8 mouse cellular contexts compared by ENCODE assay signal in genomic region chr5:35674081-35674555, GRCm38 (mm10). TPM values are rescaled to one million over a fixed set of nuclear protein-coding genes. Genes with fewer than 3 reads are reported as not detected.
DNase-seq lines count a peak whose midpoint lies in the region; ATAC-seq and TF ChIP-seq lines count a peak whose summit lies in the region.

No protein-coding gene starts in this region.

- 0 out of 2 replicates have a peak overlapping the region, but pooled peaks have one; percentile 28 for H3K27ac ChIP-seq in neural tube, embryonic 13.5 days (replicated peaks)
- H3K27ac ChIP-seq in neural tube, embryonic 15.5 days (replicated peaks), result no peak overlapping the region; the same call in 1 of the 2 replicates
- H3K27ac ChIP-seq in kidney, embryonic 14.5 days (ENCODE audit: low read depth, low read length), result peak overlapping the region; percentile 37; the same call in 1 of the 2 replicates

- H3K27me3 ChIP-seq in neural tube, embryonic 13.5 days, result peaks cover 24% of the 10 kb centered on the region
- H3K27me3 ChIP-seq in neural tube, embryonic 15.5 days (replicated peaks), result peaks cover 23% of the 10 kb centered on the region
- H3K27me3 ChIP-seq in kidney, embryonic 14.5 days (ENCODE audit: control insufficient read depth, insufficient read depth, low read length), result peaks cover 11% of the 10 kb centered on the region
- peaks cover 4% of the 10 kb centered on the region for H3K27me3 ChIP-seq in myocyte (ENCODE audit: control insufficient read depth, insufficient read depth, insufficient read length)

- no peak overlapping the region for H3ac ChIP-seq in myocyte (ENCODE audit: control insufficient read depth, insufficient read length)

- H3K4me2 ChIP-seq in neural tube, embryonic 13.5 days, result no peak overlapping the region
- H3K4me2 ChIP-seq in neural tube, embryonic 15.5 days, result no peak overlapping the region
- no peak overlapping the region for H3K4me2 ChIP-seq in kidney, embryonic 14.5 days (replicated peaks; ENCODE audit: low read depth, low read length)
- H3K4me2 ChIP-seq in myocyte (ENCODE audit: low read depth), result peak overlapping the region; percentile 50

- peak; percentile 77 for DNase-seq in gastrocnemius, postnatal 25 days
- DNase-seq in thymus, postnatal 0 days (ENCODE audit: low spot score), result no peak
- no peak for DNase-seq in right cerebral cortex, adult 2 months (ENCODE audit: low spot score in 2 of 2)

- TF ChIP-seq POLR2A in myocyte (IDR thresholded peaks at IDR 0.05; ENCODE audit: insufficient read length, low read depth), result no peak

- no peak overlapping the region for H3K4me3 ChIP-seq in neural tube, embryonic 13.5 days
- no peak overlapping the region for H3K4me3 ChIP-seq in neural tube, embryonic 15.5 days (replicated peaks)
- no peak overlapping the region for H3K4me3 ChIP-seq in kidney, embryonic 14.5 days (ENCODE audit: low read length)
- no peak overlapping the region for H3K4me3 ChIP-seq in myocyte

- no peak for ATAC-seq in neural tube, embryonic 13.5 days (ENCODE audit: low read depth)
- ATAC-seq in neural tube, embryonic 15.5 days (ENCODE audit: low FRiP score), result no peak
- no peak for ATAC-seq in kidney, embryonic 14.5 days (ENCODE audit: low FRiP score, low TSS enrichment)
- no peak for ATAC-seq in cerebellum, adult (ENCODE audit: insufficient number of reproducible peaks, low FRiP score, low TSS enrichment)

- no peaks in the 10 kb centered on the region for H3K79me2 ChIP-seq in myocyte (ENCODE audit: control insufficient read depth, insufficient read depth)

- 63% methylated on average over 4 of the region's 4 CpGs for WGBS in neural tube, embryonic 13.5 days
- WGBS in neural tube, embryonic 15.5 days, result 60% methylated on average over 4 of the region's 4 CpGs
- WGBS in kidney, embryonic 14.5 days, result 40% methylated on average over 4 of the region's 4 CpGs

- H3K36me3 ChIP-seq in neural tube, embryonic 13.5 days, result no peaks in the 10 kb centered on the region
- H3K36me3 ChIP-seq in neural tube, embryonic 15.5 days, result no peaks in the 10 kb centered on the region
- no peaks in the 10 kb centered on the region for H3K36me3 ChIP-seq in kidney, embryonic 14.5 days (ENCODE audit: control insufficient read depth, insufficient read depth, low read length)
- H3K36me3 ChIP-seq in myocyte (ENCODE audit: control insufficient read depth, insufficient read depth), result no peaks in the 10 kb centered on the region

- peaks cover 44% of the 10 kb centered on the region for H3K4me1 ChIP-seq in neural tube, embryonic 13.5 days (replicated peaks)
- peaks cover 46% of the 10 kb centered on the region for H3K4me1 ChIP-seq in neural tube, embryonic 15.5 days
- H3K4me1 ChIP-seq in kidney, embryonic 14.5 days (ENCODE audit: control insufficient read depth, insufficient read depth, low read length), result peaks cover 44% of the 10 kb centered on the region

- no peaks in the 10 kb centered on the region for H3K9me3 ChIP-seq in neural tube, embryonic 13.5 days
- H3K9me3 ChIP-seq in neural tube, embryonic 15.5 days (replicated peaks), result no peaks in the 10 kb centered on the region
- H3K9me3 ChIP-seq in kidney, embryonic 14.5 days (ENCODE audit: control insufficient read depth, low read length), result no peaks in the 10 kb centered on the region

- H3K9ac ChIP-seq in neural tube, embryonic 13.5 days, result no peak overlapping the region
- H3K9ac ChIP-seq in neural tube, embryonic 15.5 days (replicated peaks), result no peak overlapping the region
- 0 out of 2 replicates have a peak overlapping the region, but pooled peaks have one; percentile 2 for H3K9ac ChIP-seq in kidney, embryonic 14.5 days (ENCODE audit: low read depth, low read length)

TF ChIP-seq in myocyte, 11 proteins besides CTCF, POLR2A, EP300 and RAD21:
- TF ChIP-seq USF1 (IDR thresholded peaks at IDR 0.05; ENCODE audit: low read depth), result peak; percentile 1
- TF ChIP-seq POLR2AphosphoS2 (IDR thresholded peaks at IDR 0.05; ENCODE audit: insufficient read length, low read depth), result no peak
- TF ChIP-seq REST (IDR thresholded peaks at IDR 0.05; ENCODE audit: insufficient read depth, insufficient read length), result no peak
- TF ChIP-seq TCF12 (IDR thresholded peaks at IDR 0.05; ENCODE audit: insufficient read depth, poor library complexity, severe bottlenecking), result no peak
- TF ChIP-seq MAX (IDR thresholded peaks at IDR 0.05; ENCODE audit: low read depth), result no peak
- peak in 2 of 3 experiments; percentile 45 to 64 for TF ChIP-seq MYOD1 (IDR thresholded peaks at IDR 0.05; ENCODE audit: control insufficient read depth in 1 of 3, insufficient read length in 2 of 3, low read depth in 2 of 3)
- no peak for TF ChIP-seq TCF3 (IDR thresholded peaks at IDR 0.05; ENCODE audit: insufficient read length, low read depth)
- TF ChIP-seq CEBPB (IDR thresholded peaks at IDR 0.05; ENCODE audit: insufficient read depth, poor library complexity, severe bottlenecking), result no peak
- no peak for TF ChIP-seq E2F4 (IDR thresholded peaks at IDR 0.05; ENCODE audit: insufficient read depth)
- TF ChIP-seq SRF (IDR thresholded peaks at IDR 0.05; ENCODE audit: control insufficient read depth, insufficient read length, low read depth), result no peak
- peak in 2 of 3 experiments; percentile 46 to 51 for TF ChIP-seq MYOG (IDR thresholded peaks at IDR 0.05; ENCODE audit: control insufficient read depth in 1 of 3, insufficient read depth in 1 of 3, insufficient read length in 2 of 3, low read depth in 2 of 3)

RNA-seq across cellular contexts. Expression of gene Htra3, which starts 5.5 kb away (rescaled TPM):
- 16.2 TPM in 2 replicates for polyA plus RNA-seq in neural tube, embryonic 13.5 days (2015; fragmentation: Nextera tagmentation; extraction: Ambion mirVana)
- 21.3 and 23.9 TPM in 2 replicates for polyA plus RNA-seq in neural tube, embryonic 15.5 days (2015; fragmentation: Nextera tagmentation; extraction: Ambion mirVana)
- total RNA-seq in gastrocnemius, postnatal 25 days (2021), result 10 to 100 TPM; 37.4 to 46.7 TPM
- polyA plus RNA-seq in kidney, embryonic 14.5 days (2014; fragmentation: Nextera tagmentation; extraction: Ambion mirVana), result 7.0 and 8.6 TPM in 2 replicates
- 5.9 TPM for polyA plus RNA-seq in myocyte (2012; fragmentation: generic; extraction: Trizol)
- 8.9 and 10.4 TPM in 2 replicates for polyA plus RNA-seq in thymus, postnatal 0 days (2015; fragmentation: Nextera tagmentation; extraction: Ambion mirVana)
